Mouse (Mus musculus) thymus, postnatal 0 days (tissue): Measurements from ENCODE around the gene Raver1. TPM values are rescaled to one million over a fixed set of nuclear protein-coding genes. Genes with fewer than 3 reads are reported as not detected.
A peak's percentile ranks its signal among the peaks of the same experiment; 100 is the strongest.

Experiments used
- DNase-seq: peaks from one replicate; pipeline ENCODE4 v3.0.0-alpha.2; 2015; ENCODE audit warnings: low spot score
- polyA plus RNA-seq: library from polyadenylated mRNA; unstranded; fragments of >200 nt; fragmentation: Nextera tagmentation; extraction: Ambion mirVana; gene quantifications from 2 replicates; pipeline ENCODE4 v1.2.1, GENCODE M21; 2015

The Raver1 gene
- polyA plus RNA-seq = 33.2 and 45.9 TPM in 2 replicates

- peak; percentile 97 for DNase-seq
Observed at GRCm38 (mm10) chr9:21091707-21092320, at the start of gene Raver1, which contains the start of gene Gm38431. Gene Raver1, minus strand, starts transcription at chr9:21092008. Gene Gm38431, minus strand, starts transcription at chr9:21091997.

DNA sequence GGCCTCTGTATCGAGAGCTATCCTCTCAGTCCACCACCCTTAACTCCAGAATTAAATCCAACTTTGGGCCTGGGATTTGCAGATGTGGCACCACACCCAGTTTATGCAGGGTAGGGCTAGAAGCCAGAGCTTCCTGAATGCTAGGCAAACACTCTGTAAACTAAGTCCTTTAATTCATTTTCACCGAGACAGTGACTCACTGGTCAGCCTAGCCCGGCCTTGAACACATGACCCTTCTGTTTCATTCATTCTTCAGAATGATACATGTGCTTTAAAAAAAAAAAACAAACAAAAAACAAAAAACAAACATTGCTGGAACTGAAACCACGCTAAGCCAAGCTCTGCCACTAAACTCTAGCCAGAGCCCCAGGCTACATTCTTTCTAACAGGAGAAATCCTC is 46.6 kb upstream of the Raver1 start:
- no peak for DNase-seq

GRCm38 (mm10) chr9:21137229-21137628 is 45.4 kb upstream of the Raver1 start:
- DNase-seq = peak; percentile 81

GRCm38 (mm10) chr9:21136401-21136800 is 44.6 kb upstream of the Raver1 start:
- DNase-seq = peak; percentile 33

- no peak for DNase-seq
Observed at GRCm38 (mm10) chr9:21135941-21136381, 44.2 kb upstream of the Raver1 start.

- no peak for DNase-seq
Observed at GRCm38 (mm10) chr9:21135329-21135890, 43.6 kb upstream of the Raver1 start.

GRCm38 (mm10) chr9:21134595-21135328 is 43.0 kb upstream of the Raver1 start:
- no peak for DNase-seq

- peak; percentile 75 for DNase-seq
Observed at GRCm38 (mm10) chr9:21133064-21133707, 41.4 kb upstream of the Raver1 start.

DNA sequence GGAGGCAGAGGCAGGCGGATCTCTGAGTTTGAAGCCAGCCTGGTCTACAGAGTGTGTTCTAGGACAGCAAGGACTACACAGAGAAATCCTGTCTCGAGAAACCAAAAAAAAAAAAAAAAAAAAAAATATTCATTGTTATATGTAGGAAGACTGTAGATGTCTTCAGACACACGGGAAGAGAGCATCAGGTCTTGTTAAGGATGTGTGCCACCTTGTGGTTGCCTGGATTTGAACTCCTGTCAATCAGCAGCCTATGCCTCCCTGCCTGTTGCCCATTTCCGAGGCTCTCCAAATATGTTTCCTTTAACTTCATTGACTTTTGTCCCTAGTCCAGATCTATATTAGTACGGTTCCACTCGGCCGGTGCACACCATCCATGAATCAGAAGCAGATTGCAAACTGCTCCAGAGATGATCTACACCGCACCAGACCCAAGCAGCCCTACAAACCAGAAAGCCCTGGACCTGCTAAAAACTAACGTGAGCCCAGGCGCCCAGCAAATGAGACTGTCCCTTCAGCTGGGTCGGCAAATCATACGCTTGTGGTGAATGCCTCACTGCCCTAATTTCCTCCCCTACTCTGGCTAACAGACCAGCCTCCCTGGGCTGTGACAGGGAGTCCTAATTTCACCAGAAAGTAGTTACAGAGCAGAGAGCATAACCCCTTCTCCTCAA is 40.4 kb upstream of the Raver1 start:
- DNase-seq = peak; percentile 29

GRCm38 (mm10) chr9:21131059-21131956 is 39.5 kb upstream of the Raver1 start, which contains the start of gene Tyk2:
Gene Tyk2, minus strand, starts transcription at chr9:21131243.
- DNase-seq = peak; percentile 88

GRCm38 (mm10) chr9:21126259-21126627 is 34.4 kb upstream of the Raver1 start:
- no peak for DNase-seq

- no peak for DNase-seq
Observed at GRCm38 (mm10) chr9:21125502-21126258, 33.9 kb upstream of the Raver1 start.

GRCm38 (mm10) chr9:21124837-21125236 is 33.0 kb upstream of the Raver1 start:
- no peak for DNase-seq

DNA sequence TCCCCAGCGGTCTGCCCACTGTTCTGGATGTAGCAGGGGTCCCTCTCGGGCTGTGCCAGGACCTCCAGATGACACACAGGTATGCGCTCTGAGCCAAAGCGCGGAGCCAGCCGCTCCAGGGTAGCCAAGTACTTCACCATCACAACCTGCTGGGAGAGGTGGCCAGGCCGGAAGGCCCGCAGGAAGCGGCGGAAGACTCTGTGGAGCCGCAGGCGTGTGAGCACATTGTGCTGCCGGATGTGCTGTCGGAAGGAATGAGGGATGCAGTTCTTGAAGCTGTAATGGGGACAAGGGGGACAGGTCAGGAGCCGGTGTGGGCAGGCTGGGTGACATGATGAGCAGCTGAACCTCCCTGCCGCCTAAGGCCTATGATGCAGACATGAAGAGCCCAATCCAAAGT is 29.7 kb upstream of the Raver1 start:
- DNase-seq = no peak

- DNase-seq = no peak
Observed at GRCm38 (mm10) chr9:21117073-21117472, 25.3 kb upstream of the Raver1 start.

DNA sequence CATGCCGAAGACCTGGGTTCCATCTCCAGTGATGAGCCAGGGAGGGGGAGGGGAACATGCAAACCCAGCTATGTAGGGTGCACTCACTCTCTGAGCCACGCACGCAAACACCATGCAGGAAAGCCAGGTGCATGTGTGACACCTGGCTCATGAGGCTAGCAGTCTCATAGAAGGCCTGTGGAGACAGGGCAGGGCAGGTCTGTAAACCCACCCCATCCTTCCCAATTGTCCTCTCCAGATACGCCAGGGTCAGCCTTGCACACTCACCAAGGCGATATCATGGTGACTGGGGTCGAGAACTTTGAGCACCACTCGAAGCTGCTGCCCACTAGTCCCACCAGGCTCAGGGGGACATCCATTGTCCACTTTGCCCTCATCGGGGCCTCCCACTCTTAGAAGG is 23.3 kb upstream of the Raver1 start:
- no peak for DNase-seq

GRCm38 (mm10) chr9:21114190-21114589 is 22.4 kb upstream of the Raver1 start:
- DNase-seq = no peak

DNA sequence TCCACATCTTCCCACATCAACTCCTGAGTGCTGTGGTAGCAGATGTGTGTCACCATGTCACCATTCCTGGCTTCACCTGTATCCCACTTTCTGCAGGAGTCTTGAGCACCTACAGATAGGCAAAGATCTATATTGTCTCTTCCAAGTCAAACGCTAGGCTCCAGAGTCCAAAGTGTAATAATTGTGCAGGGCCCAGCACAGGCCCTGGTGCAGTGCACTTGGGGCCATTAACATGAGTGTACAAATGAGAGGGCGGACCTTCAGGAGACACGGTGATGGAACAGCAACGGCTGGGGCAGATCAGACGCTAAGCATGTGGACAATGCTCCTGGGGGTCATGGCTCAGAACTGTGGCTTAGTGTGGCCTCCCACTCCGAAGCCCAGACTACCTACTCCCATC is 21.9 kb upstream of the Raver1 start:
- DNase-seq = no peak

GRCm38 (mm10) chr9:21107607-21108237 is 15.9 kb upstream of the Raver1 start:
- no peak for DNase-seq
